Mouse (Mus musculus) frontal cortex, adult (tissue): ENCODE measurements around the gene Polr1e.
"Not testable (repeated sequence)": the region's sequence is repeated elsewhere in the genome, so short reads cannot be mapped to it uniquely, and the experiment has no call there.

Experiments used
- ATAC-seq: cut with Nextera tagmentation; 2 replicates; pipeline ENCODE4 v1.9.2; 2017; ENCODE audit warnings: mild to moderate bottlenecking, moderate library complexity, mixed read lengths; ENCODE audit not compliant: low TSS enrichment

Polr1e gene

GRCm38 (mm10) chr4:45005452-45005851 is 12.9 kb upstream of the Polr1e start:
- ATAC-seq: no peak

GRCm38 (mm10) chr4:45010806-45011415 is 7.5 kb upstream of the Polr1e start:
- ATAC-seq: no peak

DNA sequence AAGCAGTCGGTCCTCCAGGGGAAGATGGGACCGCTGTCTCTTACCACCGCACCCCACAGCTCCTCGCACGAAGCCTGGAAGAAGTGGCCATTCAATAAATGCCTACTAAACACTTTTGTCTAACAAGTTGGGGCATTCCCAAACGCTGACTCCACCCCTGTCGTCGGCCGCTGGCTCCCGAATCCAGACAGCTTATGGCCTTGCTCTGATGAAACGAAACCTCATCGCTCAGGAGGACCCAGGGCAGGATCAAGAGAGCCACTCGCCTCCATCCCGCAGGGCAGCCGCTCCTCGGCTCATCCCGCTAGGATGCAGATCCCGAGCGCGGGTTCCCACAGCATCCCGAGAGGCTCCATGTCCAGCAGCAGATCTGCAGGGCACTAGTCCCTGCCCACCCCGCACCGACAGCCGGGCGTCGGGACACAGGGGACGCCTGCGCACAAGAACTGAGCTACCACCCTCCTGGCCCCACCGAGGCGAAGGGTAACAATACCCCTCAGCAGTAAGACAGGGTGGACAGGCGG is 6.7 kb upstream of the Polr1e start:
- peak; percentile 38 for ATAC-seq

DNA sequence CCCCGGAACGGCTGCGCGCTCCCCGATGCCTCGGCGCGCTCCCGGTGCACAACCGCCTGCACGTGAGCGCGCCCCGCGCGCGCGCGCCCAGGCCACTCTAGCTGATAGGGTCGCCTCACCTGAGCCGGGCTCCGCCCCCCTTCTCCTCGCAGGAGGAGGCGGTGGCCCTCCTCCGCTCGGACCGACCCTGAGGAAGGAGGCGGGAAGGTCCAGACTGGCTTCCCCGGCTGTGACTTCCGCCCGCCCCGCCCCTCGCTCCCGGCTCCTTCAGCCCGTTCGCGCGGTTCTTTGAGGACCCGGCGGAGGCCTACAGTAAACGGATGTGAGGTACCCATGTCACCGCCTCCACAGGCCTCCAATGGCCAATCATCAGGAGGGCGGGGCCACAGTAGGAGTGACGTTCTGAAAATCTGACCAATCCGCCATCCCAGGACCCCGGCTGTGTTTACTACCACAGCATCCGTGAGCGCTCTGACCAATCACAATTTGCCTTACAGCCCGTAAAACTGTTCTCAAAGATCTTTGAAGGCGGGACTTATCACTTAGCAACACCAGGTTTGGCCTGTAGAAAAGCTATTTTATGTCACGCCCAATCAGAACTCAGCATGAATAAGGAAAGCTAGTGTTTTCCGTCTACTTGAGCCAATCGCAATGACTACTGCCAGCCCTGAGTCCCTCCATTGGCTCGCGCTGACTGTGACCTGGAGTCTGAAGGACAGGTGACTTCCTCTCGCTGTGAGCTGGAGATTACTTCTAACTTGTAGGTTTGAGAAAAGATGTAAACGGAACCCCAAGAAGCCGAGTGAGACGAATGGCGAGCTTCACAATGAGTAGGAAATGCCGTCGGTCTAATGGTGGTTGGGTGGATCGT is 6.0 kb upstream of the Polr1e start, which contains the start of gene Zbtb5:
Gene Zbtb5 (minus strand): TSS at position 308 of the 871 bp plus-strand sequence.
- peak; percentile 94 for ATAC-seq

DNA sequence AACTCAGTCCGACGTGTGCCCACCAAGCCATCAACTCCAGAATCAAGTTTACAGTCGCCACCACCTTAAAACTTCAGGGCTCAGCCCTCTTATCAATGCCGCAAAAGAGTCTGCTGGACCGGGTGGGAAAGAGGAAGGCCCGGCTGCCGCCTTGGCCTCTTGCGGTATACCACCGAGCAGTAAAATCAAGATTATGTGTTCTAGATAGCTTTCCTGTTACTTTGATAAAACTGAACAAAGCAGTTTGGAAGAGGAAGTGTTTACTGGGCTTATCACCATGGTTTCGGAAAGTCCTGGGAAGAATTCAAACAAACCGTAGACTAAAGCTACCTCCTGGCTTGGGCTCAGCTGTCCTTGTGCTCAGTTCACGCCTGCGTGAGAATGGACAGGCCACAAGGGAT is 5.4 kb upstream of the Polr1e start:
- no peak for ATAC-seq

- no peak for ATAC-seq
Measured at GRCm38 (mm10) chr4:45013537-45013936, 4.8 kb upstream of the Polr1e start.

DNA sequence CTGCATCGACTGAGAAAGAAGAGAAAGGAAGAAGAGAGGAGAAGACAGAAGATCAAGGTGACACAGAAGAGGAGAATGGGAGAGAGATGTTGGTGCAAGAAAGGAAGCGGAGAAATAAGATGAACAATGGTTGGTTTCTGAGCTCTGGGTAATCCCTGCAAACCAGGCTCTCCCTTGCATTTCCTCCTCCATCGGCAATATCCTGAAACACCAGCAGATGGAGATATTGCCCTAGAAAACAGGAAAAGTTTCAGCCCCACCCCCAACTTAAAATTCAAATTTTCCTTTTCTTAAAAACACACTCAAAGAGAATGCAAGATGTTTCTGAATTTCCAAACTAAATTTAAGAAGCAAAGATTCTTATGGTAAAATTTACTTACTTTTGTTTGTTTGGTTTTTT is 2.8 kb upstream of the Polr1e start:
- no peak for ATAC-seq

- ATAC-seq: peak; percentile 24; the same call in 1 of the 2 replicates
Measured at GRCm38 (mm10) chr4:45019009-45019408, 626 bp downstream of the Polr1e start.

GRCm38 (mm10) chr4:45026459-45026858 is 8.1 kb downstream of the Polr1e start:
- no peak for ATAC-seq

- ATAC-seq: no peak
Measured at GRCm38 (mm10) chr4:45032586-45032985, 14.2 kb downstream of the Polr1e start.

- ATAC-seq: no peak
Measured at GRCm38 (mm10) chr4:45034693-45035628, 16.6 kb downstream of the Polr1e start.

DNA sequence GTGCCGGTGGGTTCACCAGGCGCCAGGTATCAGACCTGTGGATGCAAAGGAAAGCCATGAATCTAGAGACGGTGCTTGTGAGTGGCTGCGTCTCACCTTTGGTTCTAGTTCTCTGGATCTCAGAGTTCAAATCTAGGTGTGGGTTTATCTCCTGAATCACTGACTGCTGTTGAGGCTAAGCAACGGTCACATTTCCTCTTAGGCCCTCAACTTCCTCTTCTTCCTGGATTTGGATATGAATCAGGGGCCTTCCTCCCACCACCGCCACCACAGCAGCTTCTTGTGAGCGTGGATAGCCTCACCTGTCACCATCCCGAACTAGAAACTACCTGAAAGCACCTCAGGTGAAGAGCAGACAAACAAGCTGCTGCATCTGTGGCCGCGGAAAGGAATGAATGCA is 17.7 kb downstream of the Polr1e start:
- no peak for ATAC-seq

DNA sequence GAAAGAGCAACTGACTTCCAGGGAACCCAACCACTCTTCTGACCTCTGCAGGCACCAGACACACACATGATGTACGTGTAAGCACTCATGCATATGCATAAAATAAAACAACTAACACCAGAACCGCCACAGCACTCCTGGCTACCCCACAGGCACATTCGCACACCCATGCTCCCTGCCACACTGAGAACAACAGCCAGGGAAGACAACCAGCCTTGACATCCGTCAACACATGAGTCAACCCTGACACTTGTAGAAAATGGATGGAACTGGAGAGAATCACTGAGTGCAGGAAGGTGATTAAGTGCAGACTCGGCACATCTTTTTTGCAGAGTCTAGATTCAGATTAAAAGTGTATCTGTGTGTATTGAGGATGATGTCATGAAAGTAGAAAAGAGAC is 18.2 kb downstream of the Polr1e start:
- no peak for ATAC-seq

- ATAC-seq: no peak
Measured at GRCm38 (mm10) chr4:45037455-45038410, 19.4 kb downstream of the Polr1e start.

GRCm38 (mm10) chr4:45038879-45039278 is 20.5 kb downstream of the Polr1e start:
- not testable (repeated sequence) for ATAC-seq

- ATAC-seq: not testable (repeated sequence)
Measured at GRCm38 (mm10) chr4:45039546-45039945, 21.2 kb downstream of the Polr1e start.

GRCm38 (mm10) chr4:45040795-45041194 is 22.4 kb downstream of the Polr1e start:
- no peak for ATAC-seq

DNA sequence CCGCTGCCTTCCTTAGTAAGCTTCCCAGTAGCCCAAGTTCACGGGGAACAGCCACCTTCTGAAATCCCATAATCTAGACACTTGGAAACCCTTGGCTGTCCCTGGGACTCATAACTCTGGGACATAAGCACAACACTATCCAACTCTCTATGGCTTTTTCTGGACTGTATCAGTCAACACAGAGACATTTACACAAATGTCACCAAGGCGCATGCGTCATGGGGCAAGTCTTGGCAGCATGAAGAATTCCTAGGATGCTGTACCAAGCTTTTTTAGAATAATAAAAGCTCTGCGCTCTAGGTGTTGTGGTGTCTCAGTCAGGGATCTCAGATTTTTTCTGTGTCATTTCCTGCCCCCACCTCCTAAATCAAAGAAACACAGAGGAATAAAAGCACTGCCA is 28.3 kb downstream of the Polr1e start:
- ATAC-seq: no peak

- peak; percentile 92 for ATAC-seq
Measured at GRCm38 (mm10) chr4:45047286-45047887, 29.0 kb downstream of the Polr1e start.

DNA sequence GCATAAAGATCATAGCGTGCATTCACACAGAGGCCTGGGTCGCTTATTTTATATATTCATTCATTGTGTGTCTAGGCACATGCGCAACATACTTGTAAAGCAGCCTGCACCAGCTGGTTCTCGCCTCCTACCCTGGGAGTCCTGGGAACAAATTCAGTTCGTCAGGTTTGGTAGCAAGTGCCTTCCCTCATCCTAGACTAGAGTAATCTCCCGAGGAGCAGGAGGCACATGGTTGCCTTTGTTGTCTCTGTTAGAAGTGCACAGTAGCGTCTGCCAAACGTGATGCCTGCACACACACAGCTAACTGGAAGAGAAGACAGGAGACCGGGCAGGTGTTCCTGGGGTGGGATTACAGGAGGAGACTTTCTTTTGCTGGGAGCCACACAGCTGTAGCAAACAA is 29.6 kb downstream of the Polr1e start:
- peak; percentile 91 for ATAC-seq
